Mouse (Mus musculus) forebrain, embryonic 11.5 days (tissue): ENCODE measurements around the gene Asic2. TPM values are rescaled to one million over a fixed set of nuclear protein-coding genes. Genes with fewer than 3 reads are reported as not detected.
A peak's percentile ranks its signal among the peaks of the same experiment; 100 is the strongest.

Experiments used
- ATAC-seq: fragments of 200-750 bp; cut with Nextera tagmentation; replicated peaks from 2 replicates; pipeline ENCODE4 v1.8.0; 2017; ENCODE audit warnings: moderate TSS enrichment; ENCODE audit not compliant: low FRiP score
- DNase-seq: peaks from one replicate; pipeline ENCODE4 v3.0.0-alpha.2; 2017; ENCODE audit warnings: low spot score
- H3K27ac ChIP-seq: fragments of 300-500 bp; sonication (generic); 2 replicates; pipeline ENCODE4 v1.5.1; 2014; ENCODE audit warnings: low read depth, low read length
- H3K27me3 ChIP-seq: fragments of 300-500 bp; sonication (generic); 2 replicates; pipeline ENCODE4 v1.6.1; 2014; ENCODE audit warnings: mild to moderate bottlenecking, low read length, mixed read lengths; ENCODE audit not compliant: control insufficient read depth, insufficient read depth
- H3K36me3 ChIP-seq: fragments of 300-500 bp; sonication (generic); 2 replicates; pipeline ENCODE4 v1.6.1; 2014; ENCODE audit warnings: mild to moderate bottlenecking, low read length, moderate library complexity, mixed read lengths; ENCODE audit not compliant: control insufficient read depth, insufficient read depth
- H3K4me1 ChIP-seq: fragments of 300-500 bp; sonication (generic); replicated peaks from 2 replicates; pipeline ENCODE4 v1.6.1; 2014; ENCODE audit warnings: low read length, mixed read lengths; ENCODE audit not compliant: control insufficient read depth, insufficient read depth
- H3K4me2 ChIP-seq: fragments of 300-500 bp; sonication (generic); 2 replicates; pipeline ENCODE4 v1.6.1; 2014; ENCODE audit warnings: low read depth, mild to moderate bottlenecking, low read length, moderate library complexity, mixed read lengths; ENCODE audit not compliant: severe bottlenecking
- H3K4me3 ChIP-seq: fragments of 300-500 bp; sonication (generic); 2 replicates; pipeline ENCODE4 v1.5.1; 2014; ENCODE audit warnings: low read depth, low read length
- H3K9ac ChIP-seq: fragments of 300-500 bp; sonication (generic); 2 replicates; pipeline ENCODE4 v1.6.1; 2014; ENCODE audit warnings: low read length
- H3K9me3 ChIP-seq: fragments of 300-500 bp; sonication (generic); 2 replicates; pipeline ENCODE4 v1.6.1; 2016; ENCODE audit warnings: low read length, mixed read lengths; ENCODE audit not compliant: control insufficient read depth
- WGBS: fragments of 180-500 bp; shearing (Covaris S2); extraction: QIAGEN DNeasy Blood & Tissue Kit; methylation state at CpG from one replicate; pipeline ENCODE4 v1.1.7; 2014; 5-methylcytosine and 5-hydroxymethylcytosine counted together
- polyA plus RNA-seq: library from polyadenylated mRNA; unstranded; fragments of >200 nt; fragmentation: Nextera tagmentation; extraction: Ambion mirVana; gene quantifications from 2 replicates; pipeline ENCODE4 v1.2.1, GENCODE M21; 2014

The Asic2 gene
- polyA plus RNA-seq, 1 experiment from 2014 or later, result 0.94 TPM

- Histone ChIP-seq H3K9me3 (no peaks in the 10 kb centered on the region), H3K4me2 (no peak overlapping the region), H3K4me1 (0 out of 2 replicates have a peak, but pooled peaks cover 1% of the 10 kb centered on the region), H3K27me3 (peaks cover 2% of the 10 kb centered on the region; the same call in 1 of the 2 replicates), H3K36me3 (no peaks in the 10 kb centered on the region), H3K27ac (no peak overlapping the region), H3K4me3 (no peak overlapping the region), H3K9ac (no peak overlapping the region)
- no peak for DNase-seq
- WGBS, result 87% methylated on average over 6 of the region's 6 CpGs
- ATAC-seq, result no peak
These were observed 1083.6 kb downstream of the Asic2 start for GRCm38 (mm10) chr11:80884521-80885231.

DNA sequence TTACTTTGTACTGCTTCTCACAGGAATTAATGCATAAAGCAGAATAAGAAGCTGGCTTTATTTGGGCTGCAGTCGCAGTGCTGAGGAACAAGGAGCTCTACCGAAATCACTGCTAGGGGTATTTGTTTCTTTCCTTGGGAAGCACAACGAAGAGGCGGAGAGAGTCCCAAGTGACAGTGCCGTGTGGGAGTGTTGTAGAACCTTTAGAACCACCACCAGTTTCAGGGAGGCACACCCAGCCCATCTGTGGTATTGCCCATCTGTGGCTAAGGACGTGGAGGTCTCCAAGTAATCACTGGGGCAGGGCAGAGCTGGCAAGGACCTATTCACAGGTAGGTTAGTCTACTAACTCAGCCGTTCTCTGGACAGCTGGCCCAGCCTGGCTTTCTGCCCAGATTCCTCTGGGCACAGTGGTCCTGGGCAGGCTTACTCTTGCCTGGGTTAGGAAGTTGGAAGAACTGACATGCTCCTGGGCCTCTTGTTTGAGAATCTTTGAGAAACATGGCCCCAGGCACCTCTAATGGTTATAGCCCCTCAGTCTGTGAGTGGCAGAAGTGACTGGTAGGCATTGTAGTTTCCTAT is 1085.9 kb downstream of the Asic2 start:
- 85% methylated on average over 7 of the region's 7 CpGs for WGBS
- Histone ChIP-seq H3K27ac (no peak overlapping the region), H3K4me1 (no peaks in the 10 kb centered on the region), H3K9ac (no peak overlapping the region), H3K27me3 (no peaks in the 10 kb centered on the region), H3K36me3 (no peaks in the 10 kb centered on the region), H3K4me3 (no peak overlapping the region), H3K4me2 (no peak overlapping the region), H3K9me3 (no peaks in the 10 kb centered on the region)
- DNase-seq (no peak), ATAC-seq (no peak)

DNA sequence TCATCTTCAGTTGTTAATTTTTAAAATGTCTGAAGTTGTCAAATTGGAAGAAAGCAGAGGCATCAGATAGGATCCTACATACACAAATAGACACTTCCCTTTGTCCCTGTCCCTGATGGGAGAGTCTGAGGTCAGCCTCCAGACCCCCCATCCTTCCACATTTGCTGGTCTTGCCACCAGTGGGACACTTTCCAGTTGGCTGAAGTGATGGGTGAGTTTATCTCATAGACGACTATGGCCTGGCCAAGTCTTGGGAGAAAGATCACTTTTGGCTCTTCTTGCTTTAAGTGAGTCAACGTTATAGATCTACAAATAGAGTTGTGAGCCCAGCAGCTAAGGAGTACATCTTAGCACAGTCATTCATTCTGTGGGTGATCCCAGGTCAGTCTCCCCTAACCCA is 1090.2 kb downstream of the Asic2 start:
- DNase-seq (no peak), ATAC-seq (no peak)
- Histone ChIP-seq H3K9me3 (no peaks in the 10 kb centered on the region), H3K4me3 (no peak overlapping the region), H3K4me2 (no peak overlapping the region), H3K27me3 (no peaks in the 10 kb centered on the region), H3K4me1 (no peaks in the 10 kb centered on the region), H3K9ac (no peak overlapping the region), H3K36me3 (no peaks in the 10 kb centered on the region), H3K27ac (no peak overlapping the region)
- WGBS, result 81% methylated on average over 2 of the region's 2 CpGs

DNA sequence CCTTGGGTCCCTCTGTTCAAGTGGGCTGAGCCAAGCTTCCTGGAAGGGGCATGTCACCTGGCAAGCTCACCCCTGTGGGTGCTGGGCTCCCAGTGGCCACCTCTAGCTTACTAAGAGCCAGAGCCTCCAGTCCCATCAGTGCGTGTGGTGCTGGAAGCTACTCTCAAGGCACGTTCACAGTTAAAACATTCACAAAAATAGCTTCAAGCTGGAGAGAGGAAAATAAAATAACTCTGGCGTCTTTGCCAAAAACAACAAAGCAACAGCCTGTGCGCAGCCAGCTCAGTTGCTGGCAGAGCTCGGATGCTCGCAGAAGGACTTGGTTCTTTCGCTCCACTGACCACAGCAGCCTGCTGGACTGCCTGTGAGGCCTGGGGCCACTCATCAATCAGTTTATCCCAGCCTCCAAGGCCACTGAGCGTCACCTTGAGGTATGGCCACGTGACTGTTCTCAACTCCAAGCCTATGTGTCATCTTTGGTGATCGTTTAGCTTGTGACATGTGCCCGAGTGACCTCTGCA is 1091.1 kb downstream of the Asic2 start:
- Histone ChIP-seq H3K27me3 (no peaks in the 10 kb centered on the region), H3K9ac (no peak overlapping the region; the same call in 1 of the 2 replicates), H3K4me3 (no peak overlapping the region), H3K27ac (no peak overlapping the region), H3K4me1 (no peaks in the 10 kb centered on the region), H3K36me3 (no peaks in the 10 kb centered on the region), H3K4me2 (no peak overlapping the region), H3K9me3 (no peaks in the 10 kb centered on the region)
- DNase-seq (no peak), ATAC-seq (no peak)
- 68% methylated on average over 11 of the region's 11 CpGs for WGBS

DNA sequence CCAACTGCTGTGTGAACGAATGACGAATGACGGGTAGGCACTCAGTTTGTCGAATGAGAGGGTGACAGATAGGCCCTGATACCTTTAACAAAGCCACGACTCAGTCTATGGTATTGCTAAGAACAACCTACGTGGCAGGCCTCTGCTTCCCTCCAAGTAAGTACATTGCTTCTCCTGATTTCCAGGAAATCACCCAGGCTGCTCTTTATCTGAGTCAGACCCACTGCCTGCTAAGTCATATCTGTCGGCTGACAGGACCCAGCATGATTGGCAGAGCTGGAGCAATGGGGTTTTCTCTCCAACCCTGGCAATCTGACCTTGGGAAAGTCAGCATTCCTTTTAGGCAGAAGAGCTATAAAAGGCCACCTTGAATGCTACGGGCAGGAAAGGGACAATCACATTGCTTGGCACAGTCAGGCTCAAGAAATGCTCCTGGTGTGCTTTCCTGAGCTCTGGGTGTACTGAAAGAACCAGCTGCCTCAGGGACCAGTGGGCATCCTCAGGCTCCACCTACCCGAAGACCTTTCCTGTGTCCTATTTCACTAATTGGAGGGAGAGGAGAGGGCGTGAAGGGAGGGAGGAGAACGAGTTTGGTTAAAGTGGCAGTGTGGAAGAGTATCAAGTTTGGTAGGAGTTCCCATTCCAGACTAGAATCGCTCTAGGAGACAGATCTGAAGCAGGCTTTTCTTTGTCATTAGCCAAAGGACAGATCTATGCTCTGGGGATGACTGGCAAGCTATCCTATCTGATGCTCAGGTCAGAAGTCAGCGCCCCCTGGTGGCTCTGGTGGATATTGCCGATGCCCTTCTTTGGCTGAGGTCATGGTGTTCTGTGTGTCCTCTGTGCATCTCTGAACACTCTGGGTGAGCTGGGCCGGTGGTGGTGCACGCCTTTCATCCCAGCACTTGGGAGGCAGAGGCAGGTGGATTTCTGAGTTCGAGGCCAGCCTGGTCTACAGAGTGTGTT is 1095.5 kb downstream of the Asic2 start:
- H3K4me3 ChIP-seq, result no peak overlapping the region
- H3K4me1 ChIP-seq, result no peaks in the 10 kb centered on the region
- no peak overlapping the region for H3K27ac ChIP-seq
- DNase-seq (peak; percentile 84), ATAC-seq (no peak)
- H3K27me3 ChIP-seq, result no peaks in the 10 kb centered on the region
- H3K9me3 ChIP-seq, result no peaks in the 10 kb centered on the region
- no peak overlapping the region for H3K9ac ChIP-seq
- H3K4me2 ChIP-seq, result no peak overlapping the region
- no peaks in the 10 kb centered on the region for H3K36me3 ChIP-seq
- WGBS, result 67% methylated on average over 17 of the region's 17 CpGs

- Histone ChIP-seq H3K27me3 (no peaks in the 10 kb centered on the region), H3K9me3 (no peaks in the 10 kb centered on the region), H3K36me3 (no peaks in the 10 kb centered on the region), H3K4me1 (no peaks in the 10 kb centered on the region), H3K27ac (no peak overlapping the region), H3K4me2 (no peak overlapping the region), H3K4me3 (no peak overlapping the region), H3K9ac (no peak overlapping the region)
- ATAC-seq (no peak), DNase-seq (no peak)
- WGBS, result 81% methylated on average over 1 of the region's 1 CpGs
These were observed 1100.2 kb downstream of the Asic2 start for GRCm38 (mm10) chr11:80868039-80868438.

- 91% methylated on average over 7 of the region's 7 CpGs for WGBS
- H3K36me3 ChIP-seq, result no peaks in the 10 kb centered on the region
- no peak overlapping the region for H3K9ac ChIP-seq
- H3K4me1 ChIP-seq, result no peaks in the 10 kb centered on the region
- DNase-seq (no peak), ATAC-seq (no peak)
- no peak overlapping the region for H3K4me2 ChIP-seq
- H3K27me3 ChIP-seq, result no peaks in the 10 kb centered on the region
- no peak overlapping the region for H3K4me3 ChIP-seq
- no peak overlapping the region for H3K27ac ChIP-seq
- H3K9me3 ChIP-seq, result no peaks in the 10 kb centered on the region
These were observed 1105.3 kb downstream of the Asic2 start for GRCm38 (mm10) chr11:80862941-80863340.

DNA sequence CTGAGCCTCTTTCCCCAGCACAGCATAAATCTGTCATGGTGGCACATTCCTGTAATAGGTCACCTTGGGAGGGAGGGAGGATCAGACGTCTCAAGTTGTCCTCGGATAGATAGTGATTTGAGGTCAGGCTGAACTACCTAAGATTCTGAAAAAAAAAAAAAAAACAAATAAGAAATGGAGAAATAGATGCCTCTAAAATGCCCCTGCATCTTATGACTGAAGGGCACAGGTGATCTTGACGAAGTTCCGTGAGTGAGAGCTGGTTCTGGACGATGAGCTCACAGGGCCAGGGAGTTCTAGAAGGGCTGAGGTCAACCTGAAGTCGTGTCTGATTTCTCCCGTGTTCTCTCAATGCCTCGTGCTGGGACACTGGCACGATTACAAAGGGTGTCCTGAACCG is 1110.2 kb downstream of the Asic2 start, which contains the start of gene Spaca3:
Gene Spaca3 (plus strand): TSS at position 301 of the 400 bp plus-strand sequence.
- Histone ChIP-seq H3K4me1 (no peaks in the 10 kb centered on the region), H3K27ac (no peak within 1 kb of the TSS), H3K9ac (no peak within 1 kb of the TSS), H3K4me2 (no peak within 1 kb of the TSS), H3K36me3 (no peaks in the 10 kb centered on the region), H3K4me3 (no peak within 1 kb of the TSS), H3K27me3 (no peaks in the 10 kb centered on the region), H3K9me3 (no peaks in the 10 kb centered on the region)
- ATAC-seq, result no peak
- no peak for DNase-seq
- WGBS, result 78% methylated on average over 10 of the region's 10 CpGs
